Mouse (Mus musculus) limb, embryonic 14.5 days (tissue): ENCODE results near the gene Gabbr2. TPM values are rescaled to one million over a fixed set of nuclear protein-coding genes. Genes with fewer than 3 reads are reported as not detected.

Source experiments
- ATAC-seq: fragments of 200-750 bp; cut with Nextera tagmentation; 2 replicates; pipeline ENCODE4 v1.8.0; 2017; ENCODE audit warnings: low read depth, moderate number of reproducible peaks, moderate TSS enrichment; ENCODE audit not compliant: low FRiP score
- DNase-seq: peaks from one replicate; pipeline ENCODE4 v3.0.0-alpha.2; 2015; ENCODE audit warnings: low spot score
- H3K27ac ChIP-seq: fragments of 300-500 bp; sonication (generic); replicated peaks from 2 replicates; pipeline ENCODE4 v1.5.1; 2014; ENCODE audit warnings: low read depth, mild to moderate bottlenecking, low read length, moderate library complexity, mixed read lengths
- H3K27me3 ChIP-seq: fragments of 300-500 bp; sonication (generic); 2 replicates; pipeline ENCODE4 v1.6.1; 2014; ENCODE audit warnings: low read length, mixed read lengths; ENCODE audit not compliant: control insufficient read depth, insufficient read depth
- H3K36me3 ChIP-seq: fragments of 300-500 bp; sonication (generic); 2 replicates; pipeline ENCODE4 v1.6.1; 2014; ENCODE audit warnings: mild to moderate bottlenecking, low read length, moderate library complexity, mixed read lengths; ENCODE audit not compliant: control insufficient read depth, insufficient read depth
- H3K4me1 ChIP-seq: fragments of 300-500 bp; sonication (generic); 2 replicates; pipeline ENCODE4 v1.6.1; 2014; ENCODE audit warnings: antibody characterized with exemption, low read length, mixed read lengths; ENCODE audit not compliant: control insufficient read depth, insufficient read depth
- H3K4me2 ChIP-seq: fragments of 300-500 bp; sonication (generic); replicated peaks from 2 replicates; pipeline ENCODE4 v1.6.1; 2014; ENCODE audit warnings: low read depth, mild to moderate bottlenecking, low read length, moderate library complexity; ENCODE audit not compliant: severe bottlenecking
- H3K4me3 ChIP-seq: fragments of 300-500 bp; sonication (generic); replicated peaks from 2 replicates; pipeline ENCODE4 v1.5.1; 2014; ENCODE audit warnings: low read length
- H3K9ac ChIP-seq: fragments of 300-500 bp; sonication (generic); 2 replicates; pipeline ENCODE4 v1.6.1; 2014; ENCODE audit warnings: mild to moderate bottlenecking, low read depth, low read length, moderate library complexity; ENCODE audit not compliant: severe bottlenecking
- H3K9me3 ChIP-seq: fragments of 300-500 bp; sonication (generic); 2 replicates; pipeline ENCODE4 v1.6.1; 2016; ENCODE audit warnings: low read length; ENCODE audit not compliant: control insufficient read depth
- POLR2A ChIP-seq: fragments of 200-500 bp; IDR thresholded peaks from 2 replicates; pipeline ENCODE4 v1.8.0; 2012; ENCODE audit warnings: inconsistent platforms, mild to moderate bottlenecking, moderate library complexity, borderline replicate concordance; ENCODE audit not compliant: insufficient read depth, insufficient read length; ENCODE audit errors: extremely low read depth
- WGBS: fragments of 180-500 bp; shearing (Covaris S2); extraction: QIAGEN DNeasy Blood & Tissue Kit; methylation state at CpG from one replicate; pipeline ENCODE4 v1.1.7; 2014; 5-methylcytosine and 5-hydroxymethylcytosine counted together
- polyA plus RNA-seq, 2 experiments: library from polyadenylated mRNA; depleted of rRNA in 1 of 2; stranded (reverse) in 1 of 2; unstranded in 1 of 2; fragments of >200 nt; fragmentation: Nextera tagmentation in 1 of 2; extraction: Ambion mirVana in 1 of 2; gene quantifications; 2 replicates each; pipeline versions ENCODE4 v1.2.1 to v1.2.3; 2012 to 2014

The Gabbr2 gene
- polyA plus RNA-seq, 2 experiments = 0.15 to 0.30 TPM

GRCm38 (mm10) chr4:46700223-46700651, 291.4 kb downstream of the Gabbr2 start:
- Histone ChIP-seq H3K9ac (no peak overlapping the region), H3K27me3 (no peaks in the 10 kb centered on the region), H3K36me3 (no peaks in the 10 kb centered on the region), H3K9me3 (no peaks in the 10 kb centered on the region), H3K4me1 (no peaks in the 10 kb centered on the region), H3K4me3 (no peak overlapping the region), H3K4me2 (no peak overlapping the region), H3K27ac (no peak overlapping the region)
- DNase-seq = no peak
- no peak for TF ChIP-seq POLR2A
- ATAC-seq = no peak
- WGBS = 79% methylated on average over 10 of the region's 10 CpGs

GRCm38 (mm10) chr4:46696467-46696866, 295.2 kb downstream of the Gabbr2 start:
- no peak for ATAC-seq
- no peak for DNase-seq
- 79% methylated on average over 6 of the region's 6 CpGs for WGBS

GRCm38 (mm10) chr4:46690565-46690964, 301.1 kb downstream of the Gabbr2 start:
- H3K27me3 ChIP-seq = no peaks in the 10 kb centered on the region
- no peaks in the 10 kb centered on the region for H3K36me3 ChIP-seq
- no peak for TF ChIP-seq POLR2A
- no peak overlapping the region for H3K4me3 ChIP-seq
- H3K9ac ChIP-seq = no peak overlapping the region
- H3K4me1 ChIP-seq = no peaks in the 10 kb centered on the region
- no peaks in the 10 kb centered on the region for H3K9me3 ChIP-seq
- no peak overlapping the region for H3K27ac ChIP-seq
- DNase-seq (no peak), ATAC-seq (no peak)
- 79% methylated on average over 8 of the region's 8 CpGs for WGBS
- H3K4me2 ChIP-seq = no peak overlapping the region

More at GRCm38 (mm10) chr4:46696467-46696866, 295.2 kb downstream of the Gabbr2 start:
- no peak overlapping the region for H3K27ac ChIP-seq
- H3K27me3 ChIP-seq = no peaks in the 10 kb centered on the region
- H3K4me1 ChIP-seq = no peaks in the 10 kb centered on the region
- no peak for TF ChIP-seq POLR2A
- H3K4me2 ChIP-seq = no peak overlapping the region
- no peak overlapping the region for H3K4me3 ChIP-seq
- H3K9ac ChIP-seq = no peak overlapping the region
- no peaks in the 10 kb centered on the region for H3K9me3 ChIP-seq
- H3K36me3 ChIP-seq = no peaks in the 10 kb centered on the region

GRCm38 (mm10) chr4:46690023-46690420, 301.7 kb downstream of the Gabbr2 start:
- no peak overlapping the region for H3K9ac ChIP-seq
- H3K27ac ChIP-seq = no peak overlapping the region
- no peak for DNase-seq
- WGBS = 88% methylated on average over 8 of the region's 8 CpGs
- H3K9me3 ChIP-seq = no peaks in the 10 kb centered on the region
- no peak for TF ChIP-seq POLR2A
- H3K4me1 ChIP-seq = no peaks in the 10 kb centered on the region
- ATAC-seq = no peak
- H3K27me3 ChIP-seq = no peaks in the 10 kb centered on the region
- no peak overlapping the region for H3K4me3 ChIP-seq
- H3K36me3 ChIP-seq = no peaks in the 10 kb centered on the region
- no peak overlapping the region for H3K4me2 ChIP-seq

- no peaks in the 10 kb centered on the region for H3K36me3 ChIP-seq
- no peak overlapping the region for H3K9ac ChIP-seq
- no peak overlapping the region for H3K4me3 ChIP-seq
- no peak overlapping the region for H3K4me2 ChIP-seq
- no peaks in the 10 kb centered on the region for H3K4me1 ChIP-seq
- DNase-seq (peak; percentile 70), ATAC-seq (peak; percentile 67; the same call in 1 of the 2 replicates)
- H3K27ac ChIP-seq = no peak overlapping the region
- H3K9me3 ChIP-seq = no peaks in the 10 kb centered on the region
- WGBS = 45% methylated on average over 15 of the region's 15 CpGs
- H3K27me3 ChIP-seq = no peaks in the 10 kb centered on the region
- TF ChIP-seq POLR2A = no peak
Observed at GRCm38 (mm10) chr4:46689397-46690022, 302.2 kb downstream of the Gabbr2 start.
